Mouse (Mus musculus): ENCODE measurements around the gene Hpn.

DNA sequence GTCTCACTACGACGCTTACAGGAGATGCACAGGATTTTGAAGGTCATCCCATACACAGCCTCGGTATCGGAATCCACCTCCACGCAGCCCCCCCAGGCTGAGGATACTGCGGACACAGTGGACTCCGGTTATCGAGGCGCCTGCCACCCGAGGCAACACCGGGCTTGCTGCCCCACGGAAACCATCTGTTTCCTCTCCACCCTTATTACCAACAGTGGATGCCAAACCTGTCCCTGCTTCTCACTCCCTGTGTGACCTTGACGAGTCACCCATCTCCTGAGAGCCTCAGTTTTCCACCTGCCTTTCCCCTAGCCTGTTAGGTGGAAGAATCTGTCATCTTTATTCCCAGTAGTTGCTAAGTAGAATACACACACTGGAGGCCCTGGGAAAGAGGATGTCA is 10.0 kb upstream of the Hpn start:
- TF ChIP-seq GATA1 (IDR thresholded peaks at IDR 0.05; ENCODE audit: borderline replicate concordance, low read length) (no peak), FLI1 (IDR thresholded peaks at IDR 0.05; ENCODE audit: low read length) (no peak)

All from megakaryocyte, embryonic 14.5 days (primary cell).